Mouse (Mus musculus) CH12.LX (cell line): ENCODE results near the gene Bcl2l12. TPM values are rescaled to one million over a fixed set of nuclear protein-coding genes. Genes with fewer than 3 reads are reported as not detected.

ENCODE experiments used
- DNase-seq: peaks from one replicate; pipeline ENCODE4 v3.0.0-alpha.2; 2013; ENCODE audit errors: extremely low read depth
- H3K27ac ChIP-seq: 2 replicates; pipeline ENCODE4 v1.5.1; 2012; ENCODE audit warnings: low read depth, mild to moderate bottlenecking, control low read depth, moderate library complexity; ENCODE audit not compliant: insufficient read depth
- H3K27me3 ChIP-seq: replicated peaks from 2 replicates; pipeline ENCODE3; 2012; ENCODE audit warnings: inconsistent platforms
- H3K36me3 ChIP-seq, 2 experiments: replicated peaks in 1 of 2; 2 replicates each; pipeline versions ENCODE3 to v1.6.1; 2012; ENCODE audit warnings: inconsistent platforms in 1 of 2, low read length in 1 of 2, mild to moderate bottlenecking in 1 of 2, mixed read lengths in 1 of 2, moderate library complexity in 1 of 2; ENCODE audit not compliant: control insufficient read depth in 1 of 2, insufficient read depth in 1 of 2
- H3K4me1 ChIP-seq, 2 experiments: 2 replicates each; pipeline ENCODE4 v1.6.1; 2012; ENCODE audit warnings: inconsistent platforms in 1 of 2, moderate library complexity in 1 of 2; ENCODE audit not compliant: insufficient read depth in 2 of 2, control insufficient read depth in 1 of 2
- H3K4me2 ChIP-seq: 2 replicates; pipeline ENCODE4 v1.6.1; 2012; ENCODE audit warnings: low read depth, mild to moderate bottlenecking, control low read depth; ENCODE audit not compliant: poor library complexity, insufficient read depth, severe bottlenecking
- H3K4me3 ChIP-seq, 3 experiments: fragments of 150-350 bp in 1 of 3; sonication (generic) in 1 of 3; replicated peaks in 1 of 3; 2 replicates each; pipeline versions ENCODE3 to v1.5.1; 2011 to 2012; ENCODE audit warnings: low read depth in 2 of 3, low read length in 2 of 3, mild to moderate bottlenecking in 2 of 3, moderate library complexity in 2 of 3, control low read depth in 1 of 3, improper control_type of control experiment in 1 of 3, inconsistent platforms in 1 of 3, mixed read lengths in 1 of 3; ENCODE audit not compliant: poor library complexity in 1 of 3
- H3K79me2 ChIP-seq: replicated peaks from 2 replicates; pipeline ENCODE4 v1.6.1; 2012; ENCODE audit warnings: mild to moderate bottlenecking, moderate library complexity; ENCODE audit not compliant: control insufficient read depth, poor library complexity, insufficient read depth, severe bottlenecking; ENCODE audit errors: extremely low read depth
- H3K9ac ChIP-seq: 2 replicates; pipeline ENCODE4 v1.6.1; 2012; ENCODE audit warnings: low read depth, mild to moderate bottlenecking, control low read depth, moderate library complexity; ENCODE audit not compliant: insufficient read depth
- H3K9me3 ChIP-seq: replicated peaks from 2 replicates; pipeline ENCODE3; 2012; ENCODE audit warnings: low read length, inconsistent platforms, mixed read lengths
- CHD1 ChIP-seq: IDR thresholded peaks from 2 replicates; pipeline ENCODE4 v1.6.1; 2012; ENCODE audit warnings: low read depth, low read length, improper control_type of control experiment, inconsistent platforms
- CTCF ChIP-seq, 2 experiments: IDR thresholded peaks in 1 of 2; conservative IDR thresholded peaks in 1 of 2; 2 replicates each; pipeline ENCODE4 v1.5.1; 2011 to 2012; ENCODE audit warnings: low read depth in 2 of 2, low read length in 2 of 2, improper control_type of control experiment in 1 of 2, inconsistent platforms in 1 of 2, mild to moderate bottlenecking in 1 of 2, moderate library complexity in 1 of 2
- ELF1 ChIP-seq: IDR thresholded peaks from 2 replicates; pipeline ENCODE4 v1.6.1; 2014; ENCODE audit warnings: low read depth, mild to moderate bottlenecking, inconsistent platforms, low read length, improper control_type of control experiment
- EP300 ChIP-seq: IDR thresholded peaks from 2 replicates; pipeline ENCODE4 v1.6.1; 2011; ENCODE audit warnings: low read length, improper control_type of control experiment
- IRF4 ChIP-seq: IDR thresholded peaks from 2 replicates; pipeline ENCODE4 v1.6.1; 2014; ENCODE audit warnings: low read depth, mild to moderate bottlenecking, inconsistent platforms, low read length, improper control_type of control experiment
- JUN ChIP-seq: IDR thresholded peaks from 2 replicates; pipeline ENCODE4 v1.6.1; 2011; ENCODE audit warnings: low read depth, mild to moderate bottlenecking, low read length, improper control_type of control experiment, moderate library complexity; ENCODE audit not compliant: insufficient read depth
- MEF2A ChIP-seq: IDR thresholded peaks from 2 replicates; pipeline ENCODE4 v1.6.1; 2014; ENCODE audit warnings: low read depth, mild to moderate bottlenecking, inconsistent platforms, low read length, improper control_type of control experiment, borderline replicate concordance
- NRF1 ChIP-seq: IDR thresholded peaks from 2 replicates; pipeline ENCODE4 v1.6.1; 2014; ENCODE audit warnings: low read depth, mild to moderate bottlenecking, inconsistent platforms, low read length, improper control_type of control experiment, moderate library complexity
- POLR2A ChIP-seq: IDR thresholded peaks from 2 replicates; pipeline ENCODE4 v1.6.1; 2011; ENCODE audit warnings: low read depth, mild to moderate bottlenecking, improper control_type of control experiment, low read length
- SMC3 ChIP-seq: IDR thresholded peaks from 2 replicates; pipeline ENCODE4 v1.6.1; 2011; ENCODE audit warnings: low read depth, low read length, improper control_type of control experiment
- USF1 ChIP-seq: IDR thresholded peaks from 2 replicates; pipeline ENCODE4 v1.6.1; 2014; ENCODE audit warnings: low read depth, mild to moderate bottlenecking, inconsistent platforms, low read length, improper control_type of control experiment
- dilution Hi-C: fragments of 300-500 bp; cut with MboI; formaldehyde crosslinking; loops from 2 replicates; pipeline ENCODE4 v1.14.3; 2020; ENCODE audit warnings: low sequenced_read_pairs; ENCODE audit not compliant: extremely low pct_unique_long_range_greater_than_20kb, extremely low pct_ligation_motif_present
- in situ Hi-C: fragments of 300-500 bp; cut with MboI; formaldehyde crosslinking; loops from 3 replicates; pipeline ENCODE4 v1.14.3; 2019; ENCODE audit warnings: low sequenced_read_pairs, low pct_ligation_motif_present, low pct_unique_long_range_greater_than_20kb, mixed read lengths
- polyA plus RNA-seq: library from polyadenylated mRNA; unstranded; fragments of >175 nt; gene quantifications from 2 replicates; pipeline ENCODE4 v1.2.1, GENCODE M21; 2012; ENCODE audit warnings: low read depth; ENCODE audit not compliant: insufficient read length
- total RNA-seq, 2 experiments: library from RNA; depleted of rRNA; stranded (reverse); fragments of 300-350 nt in 1 of 2; fragments of >200 nt in 1 of 2; gene quantifications; 2 replicates each; pipeline ENCODE4 v1.2.3; 2012 to 2014

Bcl2l12 gene
- total and polyA plus RNA-seq, 3 experiments = 9.2 to 12.6 (median 11.8) TPM

- DNase-seq = no peak
- in situ Hi-C loops = no loop called here
- no peak overlapping the region for H3K9ac ChIP-seq
- no peaks in the 10 kb centered on the region for H3K79me2 ChIP-seq
- H3K4me1 ChIP-seq = no peaks in the 10 kb centered on the region; a peak in 1 of 4 replicates
- H3K27me3 ChIP-seq = no peaks in the 10 kb centered on the region
- H3K36me3 ChIP-seq = peaks cover 47 to 80% of the 10 kb centered on the region in 2 experiments
- H3K27ac ChIP-seq = no peak overlapping the region
- no peaks in the 10 kb centered on the region for H3K9me3 ChIP-seq
- no peak for TF ChIP-seq SMC3
- TF ChIP-seq, all 38 proteins: peak for 0
- Histone ChIP-seq H3K4me3 (no peak overlapping the region), H3K4me2 (no peak overlapping the region)
- dilution Hi-C loops = no loop called here
Measured at GRCm38 (mm10) chr7:45028351-45028750, 29.8 kb upstream of the Bcl2l12 start.

- in situ Hi-C loops (no loop called here), dilution Hi-C loops (no loop called here)
- Histone ChIP-seq H3K4me1 (no peaks in the 10 kb centered on the region; a peak in 1 of 4 replicates), H3K36me3 (peaks cover 42 to 75% of the 10 kb centered on the region in 2 experiments), H3K4me3 (no peak overlapping the region), H3K4me2 (no peak overlapping the region), H3K9me3 (no peaks in the 10 kb centered on the region), H3K27me3 (no peaks in the 10 kb centered on the region), H3K79me2 (no peaks in the 10 kb centered on the region), H3K27ac (no peak overlapping the region), H3K9ac (no peak overlapping the region)
- TF ChIP-seq NRF1 (no peak), ELF1 (no peak), IRF4 (no peak), JUN (no peak), EP300 (no peak)
- DNase-seq = no peak
Measured at GRCm38 (mm10) chr7:45027761-45028160, 29.2 kb upstream of the Bcl2l12 start.

- no peak for DNase-seq
- no peaks in the 10 kb centered on the region for H3K27me3 ChIP-seq
- H3K36me3 ChIP-seq = peaks cover 33 to 66% of the 10 kb centered on the region in 2 experiments
- no peaks in the 10 kb centered on the region; a peak in 1 of 4 replicates for H3K4me1 ChIP-seq
- H3K4me2 ChIP-seq = no peak overlapping the region
- dilution Hi-C loops = no loop called here
- no peak overlapping the region for H3K27ac ChIP-seq
- H3K9me3 ChIP-seq = no peaks in the 10 kb centered on the region
- H3K4me3 ChIP-seq = no peak overlapping the region
- no peak overlapping the region for H3K9ac ChIP-seq
- in situ Hi-C loops = no loop called here
- TF ChIP-seq USF1 = no peak
- no peak for TF ChIP-seq EP300
- no peak for TF ChIP-seq SMC3
- no peak for TF ChIP-seq CTCF (conservative IDR thresholded peaks at IDR 0.05 in 1 of 2, IDR thresholded peaks at IDR 0.05 in 1 of 2; ENCODE audit: low read depth in 2 of 2, low read length in 2 of 2)
- TF ChIP-seq POLR2A = no peak
- no peak for TF ChIP-seq CHD1
- no peak for TF ChIP-seq MEF2A
- H3K79me2 ChIP-seq = no peaks in the 10 kb centered on the region
Measured at GRCm38 (mm10) chr7:45026256-45026655, 27.7 kb upstream of the Bcl2l12 start.
